Mouse (Mus musculus): Measurements from ENCODE around the gene Adra1d. TPM values are rescaled to one million over a fixed set of nuclear protein-coding genes. Genes with fewer than 3 reads are reported as not detected.

The Adra1d gene
- polyA plus RNA-seq, 1 experiment: not detected

DNA sequence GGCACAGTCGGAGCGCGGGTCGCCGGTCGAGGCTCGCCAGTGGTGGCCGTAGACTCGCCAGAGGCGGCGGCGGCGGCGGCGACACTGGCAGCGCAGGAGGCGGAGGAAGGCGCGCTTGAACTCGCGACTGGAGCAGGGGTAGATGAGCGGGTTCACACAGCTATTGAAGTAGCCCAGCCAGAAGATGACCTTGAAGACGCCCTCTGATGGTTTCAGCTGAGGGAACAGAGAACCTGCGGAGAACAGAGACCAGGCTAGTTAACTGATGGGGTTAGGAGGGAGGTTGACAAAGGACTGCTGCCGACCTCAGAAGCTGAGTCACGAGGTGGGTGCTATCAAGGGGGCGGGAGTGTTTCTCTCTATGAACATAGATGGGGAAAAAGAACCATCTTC is 15.8 kb downstream of the Adra1d start:
- TF ChIP-seq POLR2A (IDR thresholded peaks at IDR 0.05; ENCODE audit: insufficient read depth, low read depth, low read length) (no peak), CTCF (IDR thresholded peaks at IDR 0.05; ENCODE audit: insufficient read depth, low read depth, low read length) (no peak)
- Histone ChIP-seq H3K4me1 (ENCODE audit: control insufficient read depth, insufficient read depth, low read length) (peaks cover 23% of the 10 kb centered on the region), H3K27ac (ENCODE audit: insufficient read depth, low read depth, low read length) (no peak overlapping the region), H3K4me3 (ENCODE audit: insufficient read depth, low read depth, low read length) (peak overlapping the region; percentile 33)
- 14% methylated on average over 27 of the region's 27 CpGs for WGBS

DNA sequence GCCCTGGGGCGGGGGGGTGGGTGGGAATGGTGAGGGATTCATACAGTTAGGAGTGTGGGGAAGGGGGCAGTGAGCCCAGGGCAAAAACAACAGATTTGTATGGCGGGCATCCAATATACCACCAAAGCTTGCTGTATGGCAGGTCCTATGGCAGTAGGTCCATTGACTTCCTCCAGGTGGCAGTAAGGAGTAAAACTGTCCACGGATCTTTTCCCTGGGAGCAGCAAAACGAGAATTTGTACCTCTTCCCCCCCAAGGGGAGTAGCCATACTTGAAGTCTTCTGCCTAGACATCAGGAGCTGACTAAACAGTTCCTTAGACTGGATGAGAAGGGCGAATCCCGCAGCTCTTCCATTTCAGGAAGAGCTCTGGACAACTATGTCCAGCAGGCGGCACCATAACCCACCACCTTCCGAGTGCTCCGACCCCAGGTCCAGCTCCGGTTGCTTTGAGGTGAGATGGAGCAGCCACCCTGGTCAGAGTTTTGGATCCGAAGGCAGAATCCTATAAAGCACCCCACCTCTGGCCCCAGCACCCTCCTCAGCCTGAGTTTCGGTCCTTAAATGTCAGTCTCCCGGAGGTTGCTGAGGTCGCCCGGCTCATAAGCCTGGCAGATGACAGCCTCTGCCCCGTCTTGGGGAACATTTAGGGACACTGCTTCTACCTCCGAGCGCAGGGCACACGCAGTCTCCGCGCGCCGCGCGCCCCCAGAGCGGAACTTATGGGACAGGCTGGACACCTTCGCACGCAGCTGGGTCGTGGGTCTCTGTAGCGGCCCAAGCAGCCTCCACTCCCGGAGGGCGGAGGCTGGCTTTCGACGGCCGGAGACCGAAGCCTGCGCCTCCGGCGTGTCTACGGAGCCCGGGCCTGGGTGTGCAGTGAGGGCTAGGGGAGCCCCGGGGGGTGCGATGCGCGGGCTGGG is 16.4 kb downstream of the Adra1d start:
- H3K27ac ChIP-seq (ENCODE audit: insufficient read depth, low read depth, low read length): no peak overlapping the region

DNA sequence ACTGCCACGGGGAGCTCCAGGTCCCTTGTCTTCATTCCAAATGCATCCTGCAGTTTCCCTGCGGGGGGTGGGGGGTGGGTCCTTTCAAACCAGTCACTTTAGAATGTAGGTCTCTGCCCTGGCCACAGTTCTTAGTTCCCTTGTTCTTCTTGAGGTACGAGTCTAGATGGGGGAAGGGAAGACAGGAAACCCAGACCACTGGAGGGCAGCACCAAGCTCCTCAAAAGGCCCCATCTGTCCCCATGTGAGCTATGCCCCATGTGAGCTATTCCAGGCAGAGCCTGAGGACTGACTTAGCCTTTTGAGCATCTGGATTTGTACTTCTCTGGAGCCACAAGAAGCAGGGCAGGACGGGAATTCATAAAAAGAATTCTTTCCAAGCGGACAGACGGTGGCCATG is 19.6 kb downstream of the Adra1d start:
- H3K27ac ChIP-seq (ENCODE audit: insufficient read depth, low read depth, low read length): no peak overlapping the region
- H3K4me3 ChIP-seq (ENCODE audit: insufficient read depth, low read depth, low read length): no peak overlapping the region
- 41% methylated on average over 6 of the region's 6 CpGs for WGBS
- peaks cover 19% of the 10 kb centered on the region for H3K4me1 ChIP-seq (ENCODE audit: control insufficient read depth, insufficient read depth, low read length)
- TF ChIP-seq POLR2A (IDR thresholded peaks at IDR 0.05; ENCODE audit: insufficient read depth, low read depth, low read length): no peak
- TF ChIP-seq CTCF (IDR thresholded peaks at IDR 0.05; ENCODE audit: insufficient read depth, low read depth, low read length): no peak

More for the DNA sequence above, 16.4 kb downstream of the Adra1d start:
- 9% methylated on average over 45 of the region's 45 CpGs for WGBS
- H3K4me3 ChIP-seq (ENCODE audit: insufficient read depth, low read depth, low read length): peak overlapping the region; percentile 33
- TF ChIP-seq CTCF (IDR thresholded peaks at IDR 0.05; ENCODE audit: insufficient read depth, low read depth, low read length): peak; percentile 89
- no peak for TF ChIP-seq POLR2A (IDR thresholded peaks at IDR 0.05; ENCODE audit: insufficient read depth, low read depth, low read length)
- H3K4me1 ChIP-seq (ENCODE audit: control insufficient read depth, insufficient read depth, low read length): peaks cover 23% of the 10 kb centered on the region

DNA sequence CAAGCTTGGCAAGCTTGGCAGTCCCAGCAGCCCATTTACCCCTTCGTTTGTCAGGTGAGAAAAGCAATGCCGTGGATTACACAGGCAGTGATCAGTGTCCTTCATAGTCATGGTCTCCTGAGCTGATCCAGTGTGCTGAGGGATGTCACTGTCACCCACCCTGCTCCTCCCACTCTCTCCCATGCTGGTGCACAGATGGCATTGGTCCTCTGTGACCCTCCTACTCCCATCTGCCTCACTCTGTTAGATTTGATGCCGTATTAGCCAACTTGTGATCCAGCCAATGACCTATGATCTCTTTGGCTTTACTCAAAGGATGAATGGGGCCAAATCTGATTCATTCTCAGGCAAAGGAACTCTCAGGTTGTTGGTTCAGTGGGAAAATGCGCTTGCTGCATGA is 20.4 kb downstream of the Adra1d start:
- H3K27ac ChIP-seq (ENCODE audit: insufficient read depth, low read depth, low read length): no peak overlapping the region
- H3K4me1 ChIP-seq (ENCODE audit: control insufficient read depth, insufficient read depth, low read length): peaks cover 14% of the 10 kb centered on the region
- 82% methylated on average over 4 of the region's 4 CpGs for WGBS
- no peak overlapping the region for H3K4me3 ChIP-seq (ENCODE audit: insufficient read depth, low read depth, low read length)
- TF ChIP-seq POLR2A (IDR thresholded peaks at IDR 0.05; ENCODE audit: insufficient read depth, low read depth, low read length): no peak
- no peak for TF ChIP-seq CTCF (IDR thresholded peaks at IDR 0.05; ENCODE audit: insufficient read depth, low read depth, low read length)

DNA sequence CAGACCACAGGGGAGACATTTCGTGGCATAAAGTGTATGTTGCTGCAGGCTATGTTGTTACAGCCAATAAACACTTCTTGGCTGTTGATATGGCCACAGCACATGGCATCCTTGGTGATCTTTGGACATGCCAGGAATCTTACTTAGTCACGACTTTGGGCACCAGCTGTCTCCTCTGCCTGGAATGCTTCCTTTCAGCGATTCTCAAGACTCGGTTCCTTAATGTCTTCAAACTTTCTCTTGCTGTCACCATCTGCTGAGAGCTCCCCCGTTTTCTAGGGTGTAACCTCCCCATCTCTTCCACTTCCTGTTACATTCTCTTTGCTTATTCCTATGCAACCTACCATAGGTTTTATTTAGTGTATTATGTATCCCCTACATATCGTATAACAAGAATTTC is 22.3 kb downstream of the Adra1d start:
- 87% methylated on average over 6 of the region's 6 CpGs for WGBS
- no peak overlapping the region for H3K27ac ChIP-seq (ENCODE audit: insufficient read depth, low read depth, low read length)
- TF ChIP-seq POLR2A (IDR thresholded peaks at IDR 0.05; ENCODE audit: insufficient read depth, low read depth, low read length) (no peak), CTCF (IDR thresholded peaks at IDR 0.05; ENCODE audit: insufficient read depth, low read depth, low read length) (no peak)
- H3K4me1 ChIP-seq (ENCODE audit: control insufficient read depth, insufficient read depth, low read length): 0 out of 2 replicates have a peak, but pooled peaks cover 2% of the 10 kb centered on the region
- no peak overlapping the region for H3K4me3 ChIP-seq (ENCODE audit: insufficient read depth, low read depth, low read length)

DNA sequence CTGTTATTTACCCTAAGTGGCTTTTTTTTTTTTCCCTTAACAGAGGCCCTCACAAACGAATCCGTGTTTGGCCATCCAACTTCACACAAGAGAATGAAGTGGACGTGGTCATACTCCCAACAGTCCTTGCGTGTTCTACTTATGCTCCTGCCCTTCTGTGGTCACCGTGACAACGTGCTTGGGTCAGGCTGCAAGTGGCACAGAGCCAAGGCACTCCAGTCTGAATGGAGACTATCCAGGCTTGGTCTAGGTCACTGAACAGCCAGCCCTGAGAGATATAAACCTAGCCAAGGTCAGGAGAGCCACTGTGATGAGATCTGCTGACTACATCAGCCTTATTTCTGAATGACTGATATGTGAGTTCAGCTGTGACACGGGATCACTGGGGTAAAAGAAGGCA is 23.7 kb downstream of the Adra1d start:
- Histone ChIP-seq H3K27ac (ENCODE audit: insufficient read depth, low read depth, low read length) (no peak overlapping the region), H3K4me3 (ENCODE audit: insufficient read depth, low read depth, low read length) (no peak overlapping the region), H3K4me1 (ENCODE audit: control insufficient read depth, insufficient read depth, low read length) (0 out of 2 replicates have a peak, but pooled peaks cover 2% of the 10 kb centered on the region)
- WGBS: 37% methylated on average over 7 of the region's 7 CpGs
- TF ChIP-seq CTCF (IDR thresholded peaks at IDR 0.05; ENCODE audit: insufficient read depth, low read depth, low read length) (no peak), POLR2A (IDR thresholded peaks at IDR 0.05; ENCODE audit: insufficient read depth, low read depth, low read length) (no peak)

DNA sequence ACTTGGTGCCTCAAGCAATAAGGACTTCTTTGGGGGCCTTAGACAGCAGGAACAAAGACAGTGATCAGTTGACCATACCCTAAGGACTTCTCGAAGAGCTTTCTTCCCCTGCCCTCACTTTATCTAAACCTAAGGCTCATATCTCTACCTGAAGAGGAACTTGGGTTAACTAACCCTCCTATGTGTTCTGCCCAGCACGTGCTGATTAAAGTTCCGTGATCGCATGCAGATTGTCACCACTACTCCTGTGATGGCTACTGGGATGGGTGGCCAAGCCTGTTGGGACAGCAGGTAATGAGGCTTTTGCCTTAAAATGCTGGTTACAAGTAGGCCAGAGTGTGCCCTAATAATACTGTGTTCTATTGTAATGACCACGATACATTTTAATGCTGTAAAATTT is 26.9 kb downstream of the Adra1d start:
- WGBS: 97% methylated on average over 5 of the region's 5 CpGs
- Histone ChIP-seq H3K4me3 (ENCODE audit: insufficient read depth, low read depth, low read length) (no peak overlapping the region), H3K27ac (ENCODE audit: insufficient read depth, low read depth, low read length) (no peak overlapping the region), H3K4me1 (ENCODE audit: control insufficient read depth, insufficient read depth, low read length) (peaks cover 7% of the 10 kb centered on the region)
- TF ChIP-seq POLR2A (IDR thresholded peaks at IDR 0.05; ENCODE audit: insufficient read depth, low read depth, low read length) (no peak), CTCF (IDR thresholded peaks at IDR 0.05; ENCODE audit: insufficient read depth, low read depth, low read length) (no peak)

DNA sequence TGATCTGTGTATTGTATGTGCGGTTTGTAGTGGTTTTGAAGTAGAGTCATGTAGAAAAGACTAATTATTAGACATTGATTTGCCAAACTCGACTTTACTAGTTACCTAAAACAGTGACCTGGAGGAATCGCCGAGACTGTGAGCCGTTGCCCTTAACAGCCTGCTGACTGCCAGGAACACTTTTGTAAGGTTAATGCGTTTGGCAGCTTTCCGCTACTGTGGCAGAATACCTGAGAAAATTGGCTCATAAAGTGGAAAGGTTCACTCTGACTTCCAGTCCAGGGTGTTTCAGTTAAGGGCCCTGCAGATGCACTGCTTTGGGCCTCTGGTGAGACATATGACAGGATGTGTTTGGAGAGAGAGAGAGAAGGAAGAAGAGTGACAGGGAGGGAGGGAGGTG is 30.8 kb downstream of the Adra1d start:
- Histone ChIP-seq H3K4me3 (ENCODE audit: insufficient read depth, low read depth, low read length) (no peak overlapping the region), H3K4me1 (ENCODE audit: control insufficient read depth, insufficient read depth, low read length) (peaks cover 4% of the 10 kb centered on the region), H3K27ac (ENCODE audit: insufficient read depth, low read depth, low read length) (no peak overlapping the region)
- 79% methylated on average over 7 of the region's 7 CpGs for WGBS
- no peak for TF ChIP-seq CTCF (IDR thresholded peaks at IDR 0.05; ENCODE audit: insufficient read depth, low read depth, low read length)
- TF ChIP-seq POLR2A (IDR thresholded peaks at IDR 0.05; ENCODE audit: insufficient read depth, low read depth, low read length): no peak

DNA sequence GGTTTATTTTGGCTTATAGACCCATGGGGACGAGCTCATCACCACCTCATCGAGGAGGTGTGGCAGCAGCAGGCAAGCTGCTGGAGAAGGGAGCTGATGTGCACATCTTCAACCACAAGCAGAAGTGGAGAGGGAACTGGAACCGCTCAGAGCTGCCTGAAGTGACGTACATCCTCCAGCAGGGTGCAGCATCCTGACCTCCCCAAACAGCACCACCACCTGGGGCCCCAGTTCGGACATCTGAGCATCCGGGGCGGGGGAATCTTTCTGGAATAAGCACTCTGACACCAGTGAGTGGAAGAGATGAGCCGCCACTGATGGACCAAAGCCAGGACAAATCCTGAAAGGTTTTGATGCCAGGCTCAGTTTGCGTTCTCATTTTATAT is 31.5 kb downstream of the Adra1d start:
- no peak overlapping the region for H3K27ac ChIP-seq (ENCODE audit: insufficient read depth, low read depth, low read length)
- peaks cover 4% of the 10 kb centered on the region for H3K4me1 ChIP-seq (ENCODE audit: control insufficient read depth, insufficient read depth, low read length)
- H3K4me3 ChIP-seq (ENCODE audit: insufficient read depth, low read depth, low read length): no peak overlapping the region
- WGBS: 15% methylated on average over 9 of the region's 9 CpGs
- TF ChIP-seq POLR2A (IDR thresholded peaks at IDR 0.05; ENCODE audit: insufficient read depth, low read depth, low read length) (no peak), CTCF (IDR thresholded peaks at IDR 0.05; ENCODE audit: insufficient read depth, low read depth, low read length) (peak; percentile 72)
